Mouse (Mus musculus) neural tube, embryonic 10.5 days (tissue): ENCODE measurements around the gene Ppp2r2d.

Source experiments
- DNase-seq: peaks from one replicate; pipeline ENCODE4 v3.0.0-alpha.2; 2017; ENCODE audit warnings: low spot score; ENCODE audit errors: extremely low spot score

The Ppp2r2d gene

DNA sequence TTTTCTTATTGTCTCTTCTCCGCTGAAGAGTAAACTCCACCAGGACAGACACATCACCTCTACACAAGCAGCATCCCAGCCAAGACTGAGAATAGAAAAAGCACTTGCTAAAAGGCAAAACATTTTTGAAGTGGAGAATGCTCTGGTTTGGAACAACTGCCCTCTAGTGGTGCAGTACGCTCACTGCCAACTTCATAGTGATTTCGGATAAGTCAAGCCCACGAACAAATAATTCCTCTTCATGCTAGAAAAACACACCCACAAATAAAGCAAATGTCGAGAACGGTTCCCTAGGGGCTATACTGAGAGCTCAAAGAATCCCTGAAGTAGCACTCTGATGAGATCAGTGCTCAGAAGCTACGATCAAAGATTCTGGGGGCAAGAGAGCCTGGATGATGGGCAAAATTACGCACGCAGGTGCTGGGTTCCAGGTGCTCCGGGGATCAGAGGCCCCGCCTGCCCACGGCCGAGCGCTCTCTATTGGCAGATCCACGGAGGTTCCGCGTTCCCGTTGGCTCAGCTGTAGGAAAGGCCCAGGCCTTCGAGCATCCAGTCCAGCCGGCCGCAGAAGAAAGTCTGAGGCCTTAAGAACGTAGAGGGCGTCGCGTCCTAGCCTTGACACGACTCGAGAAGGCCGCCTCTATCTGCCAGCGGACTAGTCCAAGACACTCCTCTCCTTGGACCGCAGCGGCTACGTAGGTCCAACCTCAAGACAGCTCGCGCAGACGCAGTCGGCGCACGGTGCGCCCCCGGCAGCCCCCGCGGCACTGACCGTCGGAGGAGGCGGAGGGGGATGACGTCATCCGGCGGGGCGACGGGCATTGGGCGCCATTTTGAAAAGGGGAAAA lies at the start of gene Ppp2r2d, which contains the start of gene Mapk1ip1:
Ppp2r2d (plus strand) TSS at position 536 of the 848 bp plus-strand sequence.
Mapk1ip1 (minus strand) TSS at position 730 of the 848 bp plus-strand sequence.
- peak; percentile 96 for DNase-seq

DNA sequence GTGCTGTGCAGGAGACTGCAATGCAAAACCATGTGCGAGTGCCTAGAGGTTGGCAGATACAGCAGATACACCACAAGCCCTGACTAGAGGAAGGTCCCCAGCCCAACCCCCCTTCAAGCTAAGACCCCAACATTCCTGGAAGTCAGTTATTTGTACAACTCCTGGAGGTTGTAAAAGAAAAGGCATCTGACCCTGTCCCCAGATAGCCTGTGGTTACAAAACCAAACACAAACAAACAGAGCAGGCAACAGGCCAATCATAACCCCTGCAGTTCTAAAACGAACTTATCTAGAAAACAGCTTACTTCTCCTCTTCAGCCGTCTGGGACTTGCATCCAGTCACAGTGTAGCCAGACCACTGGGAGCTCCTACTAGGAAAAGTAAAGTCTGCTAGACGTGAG lies 42.5 kb upstream of the Ppp2r2d start:
- DNase-seq, result no peak

DNA sequence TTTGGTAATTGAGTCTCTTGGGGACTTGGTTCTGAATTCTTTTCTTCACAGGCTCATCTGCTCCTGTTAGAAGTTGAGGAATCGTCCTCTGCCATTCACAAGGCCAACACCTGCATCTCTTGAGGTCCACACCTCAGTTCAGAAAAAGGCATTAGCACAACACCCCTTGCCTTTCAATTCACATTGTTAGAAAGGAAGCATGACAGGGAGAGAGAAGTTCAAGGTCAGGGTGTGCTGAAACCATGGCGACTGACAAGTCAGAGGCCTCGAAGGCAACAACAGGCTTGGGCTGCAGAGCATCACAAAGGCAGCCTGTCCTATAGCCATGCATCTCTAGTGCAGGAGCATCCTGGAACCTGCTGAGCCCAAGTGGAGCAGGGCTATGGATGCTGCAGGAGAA lies 38.7 kb upstream of the Ppp2r2d start:
- DNase-seq, result no peak

DNA sequence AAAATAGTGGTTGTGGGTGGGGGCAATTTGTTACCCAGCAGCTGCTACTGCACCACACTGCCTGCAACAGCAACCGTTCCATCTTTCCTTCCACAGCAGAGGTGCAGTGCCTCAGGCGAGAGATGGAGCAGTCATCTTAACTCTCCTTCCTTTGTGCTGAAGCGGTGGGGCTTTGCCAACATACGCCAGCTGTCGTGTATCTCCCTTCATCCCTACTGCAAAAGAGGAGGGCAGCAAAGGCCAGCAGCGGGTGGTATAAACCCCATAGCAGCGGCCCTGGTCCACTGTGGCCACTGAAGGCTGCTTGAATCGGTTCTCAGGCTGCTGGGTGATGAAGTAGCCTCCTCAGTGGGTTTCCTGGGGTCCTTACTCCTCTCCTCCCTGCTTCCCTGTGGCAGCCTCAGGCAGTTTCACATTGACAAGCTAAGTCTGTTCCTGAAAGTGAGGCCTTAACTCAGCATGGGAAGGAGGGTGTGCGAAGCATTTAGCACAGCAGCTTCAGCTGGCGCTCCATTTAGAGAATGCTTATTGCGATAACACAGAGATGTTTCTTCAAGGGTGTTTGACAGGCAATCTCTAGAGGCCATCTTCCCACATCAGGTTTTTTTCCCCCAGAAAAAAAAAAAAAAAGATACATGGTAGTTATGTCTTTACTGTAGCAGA lies 32.5 kb upstream of the Ppp2r2d start:
- DNase-seq, result no peak

DNA sequence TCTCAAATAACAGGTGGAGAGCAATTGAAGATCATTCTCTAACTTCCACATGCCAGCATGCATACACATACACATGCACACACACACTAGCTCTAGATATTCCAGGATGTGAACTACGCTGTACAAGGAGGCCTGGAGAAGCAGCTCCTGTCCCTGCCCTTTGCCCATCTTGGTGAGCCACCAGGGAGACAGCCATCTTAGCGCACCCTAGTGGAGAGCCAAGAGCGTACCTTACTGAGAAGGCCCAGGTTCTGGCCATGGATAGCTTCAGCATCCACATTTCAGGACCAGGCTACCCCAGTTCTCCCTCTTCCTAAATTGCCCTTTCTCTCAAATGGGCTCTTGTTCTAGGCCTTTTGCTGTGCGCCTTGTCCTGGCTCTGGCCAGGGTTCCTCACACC lies 27.6 kb upstream of the Ppp2r2d start:
- no peak for DNase-seq

DNA sequence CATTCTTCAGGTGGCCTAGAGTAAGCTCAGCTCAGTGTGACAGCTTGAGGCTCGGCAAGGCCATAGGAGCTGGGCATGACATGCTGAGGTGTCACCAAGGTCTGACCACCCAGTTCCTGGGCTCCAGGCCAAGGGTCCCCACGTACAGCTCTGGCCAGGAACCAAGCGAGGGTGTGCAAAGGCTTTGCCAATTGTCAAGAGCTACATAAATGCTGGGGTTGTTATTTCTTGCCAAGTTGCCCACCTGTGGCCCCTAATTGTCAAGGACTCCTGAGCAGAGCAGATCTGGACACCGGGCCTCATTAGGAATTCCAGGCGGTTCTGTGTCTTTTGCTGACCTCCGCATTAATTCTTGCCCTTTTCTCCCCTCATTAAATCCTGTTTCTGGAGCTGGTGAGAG lies 21.5 kb upstream of the Ppp2r2d start:
- no peak for DNase-seq

DNA sequence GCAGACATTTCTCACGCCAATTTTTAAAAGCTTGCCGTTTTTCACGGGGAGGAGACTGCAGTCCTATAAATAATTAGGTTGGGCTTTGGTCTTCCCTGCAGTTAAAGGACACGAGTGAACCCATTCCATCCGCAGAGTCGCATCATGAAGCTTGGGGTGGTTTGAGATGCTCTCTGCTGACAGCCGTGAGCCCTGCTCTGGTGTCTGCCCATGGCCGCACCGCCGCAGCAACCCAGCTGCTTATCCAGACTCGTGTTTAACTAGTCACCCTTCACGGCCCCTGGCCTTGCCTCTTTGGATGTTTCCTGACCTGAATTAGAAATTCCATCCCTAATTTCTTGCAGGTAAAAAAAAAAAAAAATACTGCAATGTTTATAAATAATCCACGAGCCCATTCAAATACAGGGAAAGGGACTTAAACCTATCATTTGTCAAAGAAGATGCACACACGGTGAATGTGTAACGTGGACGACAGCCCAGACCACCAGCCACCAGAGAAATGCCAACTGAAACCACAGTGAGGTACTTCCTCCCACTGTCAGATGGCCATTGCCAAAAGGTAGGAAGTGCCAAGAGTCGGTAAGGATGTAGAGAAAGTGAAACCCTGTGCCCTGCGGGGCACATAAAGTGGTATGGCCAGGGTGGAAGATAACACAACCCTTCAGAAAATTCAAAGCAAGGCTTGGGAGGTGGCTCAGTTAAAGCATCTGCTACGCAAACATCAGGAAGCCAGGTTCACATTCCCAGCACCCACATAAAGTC lies 20.7 kb upstream of the Ppp2r2d start:
- no peak for DNase-seq

DNA sequence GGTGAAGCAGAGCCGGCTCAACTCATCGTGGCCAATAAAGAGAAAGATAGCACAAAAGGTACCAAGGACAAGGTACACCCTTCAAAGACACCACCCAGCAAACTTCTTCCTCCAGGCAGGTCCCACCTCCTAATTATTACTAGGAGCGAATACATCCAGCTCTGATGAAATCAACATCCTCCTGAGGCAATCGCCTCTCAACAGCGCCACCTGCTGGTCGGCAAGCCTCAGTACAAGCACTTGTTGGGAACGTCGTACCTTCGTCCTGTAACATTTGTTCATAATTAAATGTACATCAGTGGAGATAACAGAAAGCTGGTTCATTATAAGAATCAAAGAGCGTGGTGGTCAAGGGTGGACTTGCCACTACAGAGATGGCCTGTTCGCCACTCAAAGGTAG lies 18.1 kb upstream of the Ppp2r2d start:
- DNase-seq, result peak; percentile 77

DNA sequence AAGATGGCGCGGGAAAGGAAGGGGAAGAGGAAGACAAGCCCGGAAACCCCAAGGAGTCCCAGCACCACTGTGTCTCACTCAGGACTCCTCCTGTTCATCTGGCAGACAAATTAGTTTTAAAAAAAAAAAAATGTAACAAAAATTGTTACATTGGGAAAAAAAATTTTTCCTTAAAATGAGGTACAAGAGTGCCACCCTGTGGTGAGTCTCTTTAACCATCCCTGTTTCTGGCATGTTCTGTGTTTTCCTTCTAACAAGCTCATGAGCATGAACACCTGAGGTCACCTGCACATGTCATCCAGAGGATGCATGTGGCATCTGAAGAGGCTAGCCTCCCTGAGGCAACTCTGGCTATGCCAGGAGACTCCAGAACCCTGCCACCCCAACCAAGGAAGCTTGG lies 10.9 kb upstream of the Ppp2r2d start:
- no peak for DNase-seq

DNA sequence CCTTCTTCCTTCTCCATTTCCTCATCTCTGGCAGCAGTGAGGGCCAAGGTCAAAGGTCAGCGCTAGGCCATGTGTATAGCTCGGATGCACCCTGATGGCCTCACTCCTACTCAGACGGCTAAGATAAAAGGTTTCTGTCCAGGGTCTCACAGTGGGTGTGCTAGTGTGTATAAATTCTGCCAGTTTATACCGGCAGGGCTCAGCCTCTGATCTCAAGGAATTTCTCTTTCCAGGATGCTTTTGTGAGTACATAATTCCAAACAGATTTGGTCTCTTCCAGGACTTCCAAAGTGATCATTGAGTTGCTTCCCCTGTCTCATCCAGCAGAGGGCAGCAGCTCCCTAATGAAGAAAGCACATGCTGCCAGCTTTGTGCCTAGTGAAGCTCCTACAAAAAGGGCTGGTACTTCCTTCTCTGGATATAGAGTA lies 5.3 kb upstream of the Ppp2r2d start:
- DNase-seq, result peak; percentile 86

DNA sequence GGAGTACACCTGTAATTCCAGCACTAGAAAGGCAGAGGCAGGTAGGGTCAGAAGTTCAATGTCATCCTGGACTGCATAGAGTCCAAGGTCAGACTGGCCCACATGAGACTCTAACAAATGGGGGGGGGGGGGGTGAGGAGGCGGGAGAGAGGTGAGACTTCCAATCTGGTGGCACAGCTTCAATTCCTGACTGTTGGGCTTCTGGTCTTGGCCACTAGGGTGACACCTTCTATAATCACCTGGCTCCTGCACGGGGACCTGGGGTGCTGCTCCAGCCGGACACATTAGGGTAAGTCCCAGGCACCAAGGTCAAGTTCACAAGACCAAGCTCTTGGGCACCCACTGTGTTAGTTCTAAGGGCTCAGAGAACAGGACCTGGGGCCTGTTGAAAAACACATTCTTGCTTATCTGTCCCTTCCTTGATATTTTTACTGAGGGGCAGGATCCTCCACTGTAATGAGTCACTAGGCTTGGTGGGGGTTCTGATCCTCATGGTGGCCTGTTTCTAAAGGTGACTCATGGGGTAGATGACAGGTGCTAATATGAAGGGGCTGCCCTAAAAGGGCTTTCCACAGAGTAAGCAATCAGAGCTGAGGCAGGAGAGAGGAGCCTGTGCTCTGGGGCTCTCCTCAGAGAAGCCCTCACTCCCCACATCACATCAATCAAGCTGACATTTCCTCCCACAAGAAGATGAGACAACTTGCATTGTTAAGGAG lies 4.3 kb upstream of the Ppp2r2d start:
- peak; percentile 21 for DNase-seq

DNA sequence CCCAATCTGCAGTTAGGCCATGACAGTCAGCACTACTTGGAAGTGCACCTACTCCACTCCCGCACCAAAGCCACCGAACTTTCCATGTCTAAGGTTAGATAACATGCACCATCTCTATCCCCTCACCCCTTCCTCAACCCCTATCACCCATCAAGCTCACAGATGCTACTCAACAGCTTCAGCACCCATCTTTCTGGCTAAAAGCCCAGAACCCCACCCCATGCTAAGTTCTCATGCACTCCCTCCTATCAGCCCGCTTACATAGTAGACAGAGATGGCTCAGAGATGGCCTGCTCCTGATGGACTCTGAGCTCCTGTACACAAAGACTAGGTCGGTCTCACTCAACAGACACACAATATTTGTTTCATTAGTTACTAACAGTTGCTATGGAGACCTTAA lies 2.5 kb upstream of the Ppp2r2d start:
- no peak for DNase-seq

DNA sequence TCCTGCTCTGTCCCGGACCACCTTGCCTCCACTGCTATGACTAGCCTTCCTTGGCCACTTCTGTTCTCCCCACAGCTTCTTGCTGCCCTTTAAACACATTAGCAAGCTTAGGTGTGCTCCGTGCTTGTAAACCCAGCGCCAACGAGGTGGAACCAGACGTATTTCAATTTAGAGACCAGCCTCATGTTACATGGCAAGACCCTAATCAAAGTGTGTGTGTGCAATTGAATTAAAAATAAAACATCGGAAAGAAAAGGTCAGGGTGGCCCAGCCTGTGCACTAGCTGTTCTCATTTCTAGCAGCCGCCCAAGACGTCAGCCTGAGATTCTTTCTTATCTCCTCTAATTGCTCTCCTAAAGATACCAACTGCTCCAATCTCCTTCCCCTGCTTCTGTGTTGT lies 768 bp upstream of the Ppp2r2d start:
- DNase-seq, result no peak

DNA sequence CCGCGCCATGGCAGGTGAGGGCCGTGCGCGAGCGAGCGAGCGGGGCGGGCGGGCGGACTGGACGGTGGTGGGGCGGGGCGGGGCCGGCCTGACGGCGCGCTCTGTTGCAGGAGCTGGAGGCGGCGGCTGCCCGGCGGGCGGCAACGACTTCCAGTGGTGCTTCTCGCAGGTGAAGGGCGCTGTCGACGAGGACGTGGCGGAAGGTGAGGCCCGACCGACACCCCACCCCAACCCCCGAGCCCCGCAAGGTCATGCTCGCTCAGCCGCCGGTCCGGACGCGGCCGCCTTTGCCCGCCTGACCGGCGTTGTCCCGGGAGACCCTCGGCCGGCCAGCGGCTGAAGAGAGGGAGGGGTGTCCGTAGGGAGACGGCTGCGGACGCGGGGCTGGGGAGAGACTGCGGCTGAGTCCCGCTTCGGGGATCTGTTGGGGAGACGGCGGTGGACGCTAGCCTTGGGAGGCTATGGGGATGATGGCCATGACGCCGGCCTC lies 668 bp downstream of the Ppp2r2d start:
- DNase-seq, result no peak

DNA sequence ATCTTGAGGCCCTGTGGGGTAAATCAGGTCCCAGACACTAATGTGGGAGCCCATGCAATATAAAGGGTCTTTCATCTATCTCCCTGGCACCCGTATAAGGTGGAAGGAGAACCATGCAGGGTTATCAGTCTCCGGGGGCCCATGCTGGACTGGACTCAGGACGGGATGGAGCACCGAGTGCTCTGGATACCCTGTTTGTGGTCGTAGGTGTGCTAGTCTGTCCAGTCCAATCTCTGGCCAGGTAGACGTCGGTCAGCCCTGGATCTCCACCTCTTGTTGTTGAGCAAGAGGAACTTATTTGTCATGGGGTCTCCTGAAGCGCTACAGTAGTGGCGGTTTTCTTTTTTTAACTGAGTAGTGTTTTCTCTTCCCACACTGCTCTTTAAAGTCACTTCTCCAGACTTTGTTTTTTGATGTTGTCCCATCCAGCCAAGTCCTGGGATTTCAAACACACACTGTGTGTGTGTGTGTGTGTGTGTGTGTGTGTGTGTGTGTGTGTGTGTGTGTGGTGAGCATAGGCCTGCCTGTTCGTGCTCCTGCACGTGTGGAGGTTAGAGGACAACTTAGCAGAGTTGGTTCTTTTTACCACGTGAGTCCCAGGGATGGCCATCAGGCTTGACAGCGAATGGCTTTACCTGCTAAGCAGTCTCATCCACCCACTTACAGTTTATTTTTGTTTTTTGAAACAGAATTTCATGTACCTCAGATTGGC lies 1.6 kb downstream of the Ppp2r2d start:
- DNase-seq, result no peak

DNA sequence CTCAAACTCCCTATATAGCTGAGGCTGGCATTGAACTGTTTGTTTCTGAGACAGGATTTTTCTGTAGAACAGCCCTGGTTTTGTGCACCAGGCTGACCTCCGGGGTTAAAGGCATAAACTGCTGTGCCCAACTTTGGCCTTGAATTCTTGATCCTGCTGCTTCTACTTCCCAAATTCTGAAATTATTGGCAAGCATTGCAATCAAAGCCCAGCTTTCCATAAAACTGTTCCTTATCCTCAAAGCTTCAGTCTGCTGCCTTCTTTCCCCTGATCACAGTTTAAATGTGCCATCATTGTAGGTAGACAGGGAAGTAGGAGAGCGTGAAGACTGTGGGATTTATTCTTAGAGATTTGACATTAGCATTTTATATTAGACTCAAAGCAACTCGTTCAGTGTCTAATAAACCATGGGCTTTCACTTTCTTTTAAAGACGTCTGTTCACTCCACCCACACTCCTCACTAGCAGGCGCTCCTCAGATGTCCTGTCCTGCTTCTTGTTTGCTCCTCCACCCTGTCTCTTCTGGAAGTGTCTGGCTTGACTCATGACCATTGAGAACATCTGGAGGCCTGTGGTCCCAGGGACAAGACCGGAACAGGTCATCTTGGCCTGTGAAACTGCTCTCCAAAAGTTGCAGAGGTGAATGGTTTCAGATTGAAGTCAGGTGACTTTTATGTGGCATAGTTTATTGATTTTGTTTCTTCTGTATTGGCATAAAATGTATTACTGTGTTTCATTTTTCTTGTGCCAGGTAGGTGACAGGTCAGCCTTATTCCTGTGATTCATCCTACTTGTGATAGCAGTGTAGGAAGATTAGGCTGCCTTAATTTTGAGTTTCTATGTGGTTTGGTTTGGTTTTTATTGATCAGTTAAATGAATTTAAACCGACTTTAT lies 2.4 kb downstream of the Ppp2r2d start:
- no peak for DNase-seq

DNA sequence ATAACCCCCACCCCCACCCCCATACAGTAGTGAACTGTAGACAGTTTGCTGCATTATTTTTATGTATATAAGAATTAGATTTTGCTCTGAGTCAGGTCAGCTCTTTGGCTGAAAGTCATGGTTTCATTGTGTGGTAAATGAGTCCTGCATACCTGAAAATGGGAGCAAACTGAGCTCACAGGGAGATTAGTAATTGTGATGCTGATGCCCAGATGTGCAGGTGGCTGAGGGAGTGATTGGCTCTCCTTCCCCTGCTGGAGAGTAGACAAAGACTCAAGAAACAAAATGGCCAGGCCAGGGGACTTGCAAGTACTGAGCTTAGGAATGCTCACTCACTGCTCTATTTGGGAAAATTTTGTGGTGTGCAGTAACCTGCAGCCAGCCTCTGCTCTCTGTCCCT lies 4.2 kb downstream of the Ppp2r2d start:
- no peak for DNase-seq

DNA sequence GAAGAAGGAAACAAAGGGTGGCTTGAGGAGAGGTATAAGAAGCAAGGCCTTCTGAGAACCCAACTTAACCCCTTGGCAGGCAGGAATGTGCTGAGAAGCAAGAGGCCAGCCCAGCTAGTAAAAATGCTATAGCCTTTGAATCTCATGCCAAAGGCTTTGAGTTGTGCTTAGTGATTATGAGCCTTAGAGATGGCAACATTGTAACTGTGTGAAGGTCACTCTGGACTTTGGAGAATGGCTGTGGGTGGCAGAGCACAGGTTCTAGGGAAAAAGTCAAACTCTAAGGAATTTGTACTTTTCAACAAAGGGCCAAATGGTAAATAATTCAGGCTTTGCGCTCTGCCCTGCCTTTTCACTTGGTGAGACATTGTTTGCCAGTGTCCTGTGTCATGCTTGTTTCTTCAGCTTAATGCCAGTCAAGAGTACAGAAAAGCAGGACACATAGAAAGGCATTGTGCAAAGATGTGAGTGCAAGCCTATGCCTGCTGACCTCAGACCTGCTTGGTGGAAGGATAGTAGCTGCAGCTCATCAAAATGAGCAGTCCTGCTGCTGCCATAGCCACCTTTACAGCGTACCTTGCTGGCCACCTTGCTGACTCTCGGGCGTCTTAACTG lies 7.6 kb downstream of the Ppp2r2d start:
- no peak for DNase-seq

DNA sequence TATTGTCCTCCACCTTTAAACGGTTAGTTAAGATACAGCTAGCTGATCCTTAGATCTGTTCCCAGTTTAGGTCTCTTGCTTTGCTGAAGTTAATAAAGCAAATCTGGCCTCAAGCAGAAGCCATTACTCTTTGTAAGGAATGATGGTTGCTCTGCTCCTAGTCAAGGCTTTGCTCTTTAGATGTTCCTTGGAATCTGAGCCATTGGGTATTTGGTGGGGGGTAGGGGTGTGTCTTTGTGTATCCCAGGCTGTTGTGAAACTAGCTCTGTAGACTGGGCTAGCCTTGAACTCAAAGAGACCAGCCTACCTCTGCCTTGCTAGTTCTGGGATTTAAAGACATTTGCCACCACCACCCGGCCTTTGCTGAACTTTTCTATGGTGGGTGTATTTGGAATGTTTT lies 8.3 kb downstream of the Ppp2r2d start:
- DNase-seq, result no peak
